Mouse (Mus musculus) lung, embryonic 16.5 days (tissue): Measurements from ENCODE around the gene Mgst2. TPM values are rescaled to one million over a fixed set of nuclear protein-coding genes. Genes with fewer than 3 reads are reported as not detected.

Experiments
- ATAC-seq: fragments of 200-750 bp; cut with Nextera tagmentation; 2 replicates; pipeline ENCODE4 v1.8.0; 2017; ENCODE audit warnings: low read depth, mild to moderate bottlenecking, moderate library complexity
- H3K27ac ChIP-seq: fragments of 300-500 bp; sonication (generic); 2 replicates; pipeline ENCODE4 v1.5.1; 2014; ENCODE audit warnings: mild to moderate bottlenecking, control low read depth, low read length
- H3K27me3 ChIP-seq: fragments of 300-500 bp; sonication (generic); 2 replicates; pipeline ENCODE4 v1.6.1; 2014; ENCODE audit warnings: low read depth, low read length, mixed read lengths; ENCODE audit not compliant: control insufficient read depth, insufficient read depth
- H3K36me3 ChIP-seq: fragments of 300-500 bp; sonication (generic); 2 replicates; pipeline ENCODE4 v1.6.1; 2014; ENCODE audit warnings: low read length; ENCODE audit not compliant: control insufficient read depth, insufficient read depth
- H3K4me1 ChIP-seq: fragments of 300-500 bp; sonication (generic); replicated peaks from 2 replicates; pipeline ENCODE4 v1.6.1; 2014; ENCODE audit warnings: low read length, mixed read lengths; ENCODE audit not compliant: control insufficient read depth, insufficient read depth
- H3K4me2 ChIP-seq: fragments of 300-500 bp; sonication (generic); 2 replicates; pipeline ENCODE4 v1.6.1; 2014; ENCODE audit warnings: low read depth, low read length, control low read depth
- H3K4me3 ChIP-seq: fragments of 300-500 bp; sonication (generic); 2 replicates; pipeline ENCODE4 v1.5.1; 2014; ENCODE audit warnings: mild to moderate bottlenecking, low read length, control low read depth
- H3K9ac ChIP-seq: fragments of 300-500 bp; sonication (generic); 2 replicates; pipeline ENCODE4 v1.6.1; 2014; ENCODE audit warnings: low read length, control low read depth
- H3K9me3 ChIP-seq: fragments of 300-500 bp; sonication (generic); 2 replicates; pipeline ENCODE4 v1.6.1; 2016; ENCODE audit warnings: low read length; ENCODE audit not compliant: control insufficient read depth
- WGBS: fragments of 180-500 bp; shearing (Covaris S2); extraction: QIAGEN DNeasy Blood & Tissue Kit; methylation state at CpG from one replicate; pipeline ENCODE4 v1.1.7; 2014; 5-methylcytosine and 5-hydroxymethylcytosine counted together
- polyA plus RNA-seq: library from polyadenylated mRNA; unstranded; fragments of >200 nt; fragmentation: Nextera tagmentation; extraction: Ambion mirVana; gene quantifications from 2 replicates; pipeline ENCODE4 v1.2.1, GENCODE M21; 2015

The Mgst2 gene
- polyA plus RNA-seq, 1 experiment from 2014 or later, result 5.4 TPM

DNA sequence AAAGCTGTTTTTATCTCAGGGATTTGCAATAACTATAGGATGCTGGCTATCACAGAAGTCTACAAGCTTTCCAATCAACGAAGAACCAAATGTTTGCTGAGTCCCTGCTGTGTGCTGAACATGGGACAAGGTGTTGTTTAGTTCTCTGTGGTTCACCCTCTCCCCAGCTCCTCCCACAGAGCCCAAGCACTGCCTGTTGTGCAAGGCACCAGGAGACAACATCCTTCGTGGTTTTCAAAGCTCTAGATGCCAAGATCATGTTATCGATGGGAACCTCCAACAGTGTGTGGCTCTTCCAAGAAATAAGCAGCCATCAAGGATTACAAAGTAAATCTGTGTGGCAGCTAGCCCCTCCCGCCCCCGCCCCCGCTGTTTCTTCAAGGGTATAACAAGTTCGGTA, 70.5 kb downstream of the Mgst2 start:
- Histone ChIP-seq H3K27ac (no peak overlapping the region), H3K4me1 (peaks cover 26% of the 10 kb centered on the region), H3K4me2 (no peak overlapping the region), H3K9ac (no peak overlapping the region), H3K9me3 (no peaks in the 10 kb centered on the region), H3K27me3 (no peaks in the 10 kb centered on the region), H3K36me3 (no peaks in the 10 kb centered on the region), H3K4me3 (no peak overlapping the region)
- WGBS, result 78% methylated on average over 7 of the region's 7 CpGs
- ATAC-seq, result no peak

DNA sequence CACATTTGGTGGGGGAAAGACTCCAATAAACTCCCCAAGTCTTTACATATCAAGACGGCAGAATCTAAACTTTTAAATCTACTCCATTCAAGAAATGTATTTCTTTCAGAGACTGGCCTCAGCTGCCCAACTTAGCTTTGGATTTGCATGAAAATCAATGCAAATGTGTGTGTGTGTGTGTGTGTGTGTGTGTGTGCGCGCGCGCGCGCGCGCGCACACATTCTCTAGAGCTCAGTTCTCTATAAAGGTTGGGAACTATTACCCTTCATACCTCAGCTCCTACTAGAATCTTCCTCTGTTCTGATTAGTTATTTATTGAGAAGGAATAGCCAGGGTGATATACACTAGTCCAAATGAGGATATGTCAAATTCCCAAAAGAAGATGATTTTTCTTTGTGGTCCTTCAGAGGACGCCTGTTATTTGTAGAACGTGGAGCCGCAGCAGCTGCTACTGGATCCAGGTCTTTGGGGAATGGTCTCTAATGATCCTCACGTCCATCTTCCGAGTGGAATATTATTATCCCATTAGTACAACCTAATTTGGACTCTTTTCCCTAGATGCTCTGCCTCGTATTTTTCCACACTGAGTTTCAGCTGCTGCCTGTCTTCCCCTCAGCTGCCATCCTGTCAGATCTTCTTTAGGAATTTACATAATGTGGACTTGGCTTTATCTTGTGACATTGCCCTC, 71.9 kb downstream of the Mgst2 start:
- H3K27me3 ChIP-seq, result no peaks in the 10 kb centered on the region
- H3K4me1 ChIP-seq, result peaks cover 26% of the 10 kb centered on the region
- H3K27ac ChIP-seq, result no peak overlapping the region
- no peak overlapping the region for H3K9ac ChIP-seq
- no peaks in the 10 kb centered on the region for H3K36me3 ChIP-seq
- no peaks in the 10 kb centered on the region for H3K9me3 ChIP-seq
- H3K4me3 ChIP-seq, result no peak overlapping the region
- 86% methylated on average over 16 of the region's 16 CpGs for WGBS
- ATAC-seq, result no peak
- H3K4me2 ChIP-seq, result no peak overlapping the region

Other genes starting within 250 kb of the Mgst2 start
- 30.0 and 32.2 TPM in 2 replicates for gene Naa15, start 245.2 kb upstream of the Mgst2 start, polyA plus RNA-seq
- gene Rab33b, start 176.4 kb upstream of the Mgst2 start, polyA plus RNA-seq, result 24.7 and 26.6 TPM in 2 replicates
- gene Setd7, start 99.5 kb upstream of the Mgst2 start, polyA plus RNA-seq, result 2.5 and 3.5 TPM in 2 replicates